Mouse (Mus musculus): ENCODE data around the gene AU022252.

The AU022252 gene

DNA sequence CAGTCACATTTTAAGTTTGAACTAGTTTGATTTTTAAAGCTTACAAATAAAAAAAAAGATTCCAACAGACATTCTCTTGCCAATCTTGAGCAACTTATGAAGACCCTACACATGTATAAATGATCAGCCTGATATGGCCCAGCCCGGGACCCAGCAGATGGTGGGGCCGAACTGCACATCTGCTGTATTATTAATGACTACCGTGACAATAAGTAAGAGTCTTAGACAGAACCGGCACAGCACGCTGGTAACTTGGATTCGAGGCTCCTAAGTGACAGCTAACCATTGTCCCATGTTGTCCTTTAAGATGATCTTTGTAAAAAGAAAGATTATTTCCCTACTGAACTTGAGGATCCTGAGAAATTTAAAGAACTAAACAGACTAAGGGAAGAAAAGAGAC lies 43.1 kb downstream of the AU022252 start:
- no peak for DNase-seq (ENCODE audit: low read depth, low spot score)

DNA sequence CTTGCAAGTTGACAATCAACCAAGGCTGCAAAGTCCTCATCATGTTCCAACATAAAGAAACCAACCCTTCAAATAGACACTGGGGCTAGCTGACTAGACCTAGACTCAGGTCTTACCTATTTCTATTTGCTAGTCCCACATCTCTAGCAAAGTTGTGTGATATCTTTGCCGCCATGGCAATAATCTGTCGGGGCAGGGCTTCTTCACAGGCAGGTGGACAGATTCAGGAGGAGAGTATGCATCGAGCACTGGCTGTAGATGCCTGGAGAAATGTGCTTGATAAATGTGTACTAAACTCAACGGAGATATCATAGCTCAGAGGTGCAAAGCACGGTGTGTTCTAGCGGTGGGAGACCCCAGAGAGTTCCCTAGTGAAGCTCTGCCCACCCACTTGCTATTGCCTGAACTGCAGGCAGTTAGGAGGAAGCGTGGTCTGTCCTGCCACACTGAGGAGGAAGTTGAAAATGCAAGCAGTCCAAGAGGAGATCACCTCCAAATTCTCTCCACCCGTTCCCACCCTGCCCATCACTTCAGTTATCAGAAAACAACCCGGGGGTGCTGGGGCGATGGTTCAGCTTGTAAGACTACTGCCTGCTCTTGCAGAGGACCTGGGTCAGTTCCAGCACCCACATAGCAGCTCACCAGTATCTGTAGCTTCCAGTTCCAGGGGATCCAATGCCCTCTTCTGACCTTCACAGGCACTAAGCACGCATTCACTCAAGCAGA lies 44.3 kb downstream of the AU022252 start:
- DNase-seq (ENCODE audit: low read depth, low spot score), result no peak

DNA sequence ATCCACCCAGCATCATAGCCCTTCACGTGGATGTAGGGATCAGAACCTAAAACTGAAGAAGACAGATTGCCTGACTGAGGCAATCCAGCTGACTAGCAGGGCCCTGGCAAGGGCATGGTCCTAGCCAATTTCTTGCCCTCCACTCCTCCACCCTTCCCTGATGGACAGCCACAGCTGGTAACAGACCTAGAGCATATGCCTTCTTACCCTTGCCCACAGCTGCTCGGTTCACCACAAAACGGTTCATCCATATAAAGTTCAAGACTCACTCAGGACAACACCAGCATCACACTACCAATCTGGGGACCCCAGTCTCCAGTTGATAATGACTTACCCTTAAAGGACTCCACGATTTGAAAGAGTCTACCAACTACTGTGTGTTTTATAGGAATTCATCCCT lies 46.7 kb downstream of the AU022252 start:
- no peak for DNase-seq (ENCODE audit: low read depth, low spot score)

DNA sequence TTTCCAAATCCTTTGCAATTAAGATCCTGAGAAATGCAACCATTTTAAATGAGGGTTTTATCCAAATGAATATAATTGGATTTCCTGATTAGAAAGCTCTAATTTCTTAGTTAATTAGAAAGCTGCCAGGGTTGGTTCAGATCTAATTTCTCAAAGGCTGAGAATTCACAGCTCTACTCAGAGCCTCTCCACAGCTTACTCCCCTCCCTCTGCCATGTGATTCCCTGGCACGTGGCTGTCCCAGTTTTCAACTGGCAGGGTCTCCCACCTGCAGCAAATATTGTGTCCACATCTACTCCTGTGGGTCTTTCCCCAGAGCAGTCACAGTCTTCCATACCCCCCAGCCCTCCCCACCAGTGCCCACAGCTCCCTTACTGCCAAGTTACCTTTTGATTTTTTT lies 49.0 kb downstream of the AU022252 start:
- no peak for DNase-seq (ENCODE audit: low read depth, low spot score)

DNA sequence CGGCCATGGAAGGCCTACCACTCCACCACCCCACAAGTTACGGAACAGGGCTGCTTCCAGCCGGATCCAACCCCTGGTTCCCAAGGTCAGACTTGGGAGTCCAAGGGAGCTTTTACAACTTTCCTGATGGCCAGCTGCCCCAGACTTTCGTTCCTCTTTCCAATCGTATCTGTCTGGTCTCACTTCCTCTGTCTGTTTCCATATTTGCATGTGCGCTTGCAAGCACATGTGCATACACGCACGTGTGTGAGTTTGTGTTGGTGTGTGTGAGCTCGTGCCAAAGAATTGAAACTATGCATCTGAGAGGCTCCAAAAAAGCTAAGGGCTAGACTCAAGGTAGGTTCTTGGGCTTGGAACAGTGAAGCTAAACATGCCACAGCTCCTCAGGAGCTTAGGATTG lies 51.1 kb downstream of the AU022252 start:
- no peak for DNase-seq (ENCODE audit: low read depth, low spot score)

DNA sequence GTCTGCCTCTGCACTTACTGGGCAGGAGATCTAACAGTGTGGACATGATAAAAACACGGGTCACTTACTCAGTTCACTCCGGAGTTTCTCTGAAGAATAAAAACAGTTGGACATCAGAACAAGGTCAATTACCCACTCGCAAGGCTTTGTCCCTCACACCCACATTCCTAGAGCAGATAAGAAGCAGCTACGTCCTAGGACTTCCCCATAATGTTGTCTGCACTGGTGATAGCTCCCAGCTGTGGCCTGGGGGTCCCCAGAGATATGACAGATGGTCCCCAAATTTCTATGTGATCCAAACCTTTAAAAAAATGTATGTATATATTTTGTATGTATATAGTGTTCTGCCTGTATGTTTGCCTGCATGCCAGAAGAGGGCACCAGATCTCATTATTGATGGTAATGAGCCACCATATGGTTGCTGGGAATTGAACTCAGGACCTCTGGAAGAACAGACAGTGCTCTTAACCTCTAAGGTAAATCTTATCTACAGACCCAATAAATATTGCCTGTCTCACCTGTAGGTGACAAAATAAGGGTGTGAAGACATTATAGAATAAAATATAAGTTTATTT lies 52.3 kb downstream of the AU022252 start:
- no peak for DNase-seq (ENCODE audit: low read depth, low spot score)

DNA sequence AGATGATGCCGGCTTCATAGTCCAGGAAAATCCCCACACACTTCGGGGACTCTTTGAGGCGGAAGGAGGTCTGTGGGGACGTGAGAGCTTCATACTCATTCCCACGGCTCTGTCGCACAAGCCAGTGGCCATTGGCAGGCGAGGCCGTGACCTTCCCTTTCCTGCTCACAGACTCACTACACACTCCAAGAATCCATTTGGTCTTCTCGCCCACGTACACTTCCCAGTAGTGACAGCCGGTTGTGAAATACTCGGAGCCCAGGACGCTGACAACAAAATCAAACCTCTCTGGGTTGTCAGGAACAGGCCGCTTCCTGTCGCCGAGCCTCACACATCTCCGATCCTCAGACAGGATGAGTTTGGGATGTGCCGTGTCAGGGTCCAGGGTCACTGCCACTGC lies 54.2 kb downstream of the AU022252 start:
- DNase-seq (ENCODE audit: low read depth, low spot score), result no peak

DNA sequence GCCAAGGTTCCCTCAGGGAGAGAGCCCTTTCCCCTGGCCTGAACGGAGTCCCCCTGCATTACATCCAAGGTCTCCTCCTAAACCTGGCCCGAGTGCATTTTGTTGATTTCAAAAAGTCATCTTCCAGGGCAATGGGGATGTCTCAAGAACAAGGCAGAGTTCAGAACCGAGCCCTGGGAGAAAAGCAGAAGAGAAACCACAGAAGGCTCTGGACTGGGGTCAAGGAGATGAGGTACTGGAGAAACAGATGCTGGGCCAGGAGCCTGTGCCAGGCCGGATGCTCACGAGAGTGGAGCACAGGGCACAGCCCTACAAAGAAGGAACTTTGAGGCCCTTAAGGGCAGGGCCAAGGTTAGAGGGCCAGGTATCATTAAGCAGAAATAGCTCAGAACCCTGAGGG lies 54.8 kb downstream of the AU022252 start:
- DNase-seq (ENCODE audit: low read depth, low spot score), result no peak

DNA sequence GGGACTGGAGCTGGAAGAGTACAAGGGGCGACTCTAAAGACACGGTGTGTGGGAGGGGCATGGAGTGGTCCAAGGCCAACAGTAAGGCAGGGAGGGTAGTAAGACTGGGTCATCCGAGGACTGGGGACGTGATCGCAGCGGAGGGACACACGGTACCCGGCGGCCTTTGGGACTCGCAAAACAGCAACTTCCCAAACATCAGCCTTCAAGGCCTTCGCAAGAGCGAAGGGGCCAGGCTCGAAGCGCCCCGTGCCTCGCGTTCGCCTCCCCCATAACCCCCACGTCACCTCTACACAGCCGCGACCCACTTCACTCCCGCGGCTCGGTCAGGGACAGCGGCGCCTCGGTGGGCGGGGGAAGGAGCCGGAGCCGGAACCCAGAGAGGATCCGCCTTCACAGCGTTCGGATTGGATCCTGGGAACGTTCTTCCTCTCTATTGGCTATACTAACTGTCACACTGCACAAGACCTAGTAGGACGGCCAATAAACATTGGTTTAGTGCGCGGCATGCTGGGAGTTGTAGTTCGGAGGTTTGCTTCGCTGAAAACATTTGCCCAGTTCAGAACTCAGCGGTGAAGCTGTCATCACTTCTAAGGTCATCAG lies 58.6 kb downstream of the AU022252 start, which contains the start of gene Zfp691:
Zfp691 (minus strand) TSS at position 345 of the 603 bp plus-strand sequence.
- DNase-seq (ENCODE audit: low read depth, low spot score), result peak; percentile 99

DNA sequence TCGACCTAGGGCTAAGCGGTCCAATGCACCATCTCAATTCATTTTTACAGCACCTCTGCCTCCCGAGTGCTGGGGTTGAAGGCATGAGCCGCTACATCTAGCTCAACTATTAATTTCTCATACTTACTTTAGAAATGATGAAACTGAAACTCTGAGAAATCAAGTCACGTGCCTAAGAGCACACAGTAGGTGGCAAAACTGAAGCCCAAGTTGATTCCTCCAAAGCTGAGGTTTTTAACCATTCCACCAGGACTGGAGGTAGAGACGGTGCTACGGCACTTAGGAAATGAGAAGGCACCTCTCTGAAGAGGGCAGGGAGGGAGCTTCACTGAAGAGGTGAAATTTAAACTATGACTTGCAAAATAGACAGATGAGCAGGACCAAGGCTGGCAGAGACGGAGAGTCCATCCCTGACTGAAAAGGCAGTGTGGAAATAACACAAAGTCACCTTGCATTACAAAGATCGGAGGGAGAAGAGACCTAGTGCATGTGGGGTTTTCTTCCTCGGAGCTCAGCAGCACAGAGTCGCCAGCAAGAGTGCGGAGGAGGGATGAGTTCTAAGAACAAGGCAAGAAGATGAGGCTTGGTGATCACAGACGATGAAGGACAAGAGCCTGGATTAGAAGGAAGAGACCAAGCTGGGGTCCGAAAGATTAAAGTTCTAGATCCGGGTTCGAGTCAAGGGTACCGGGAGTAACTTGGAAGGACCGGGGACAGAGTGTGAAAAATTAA lies 59.4 kb downstream of the AU022252 start:
- DNase-seq (ENCODE audit: low read depth, low spot score), result no peak

DNA sequence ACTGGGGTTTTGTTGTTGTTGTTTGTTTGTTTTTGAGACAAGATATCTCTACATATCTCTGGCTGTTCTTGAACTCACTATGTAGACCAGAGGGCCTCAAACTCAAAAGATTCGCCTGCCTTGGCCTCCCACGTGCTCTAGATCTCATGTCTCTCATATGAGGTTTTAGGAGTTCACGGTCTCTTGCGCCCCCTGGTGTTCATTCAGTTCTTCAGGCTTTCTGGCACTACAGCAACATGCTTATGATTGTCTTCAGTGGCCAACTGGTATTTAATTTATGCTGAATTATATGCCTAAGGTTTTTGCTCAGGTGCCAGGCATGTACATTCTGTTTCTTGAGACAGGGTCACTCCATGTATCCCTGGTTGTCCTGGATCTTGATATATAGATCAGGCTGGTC lies 64.8 kb downstream of the AU022252 start:
- DNase-seq (ENCODE audit: low read depth, low spot score), result peak; percentile 96

DNA sequence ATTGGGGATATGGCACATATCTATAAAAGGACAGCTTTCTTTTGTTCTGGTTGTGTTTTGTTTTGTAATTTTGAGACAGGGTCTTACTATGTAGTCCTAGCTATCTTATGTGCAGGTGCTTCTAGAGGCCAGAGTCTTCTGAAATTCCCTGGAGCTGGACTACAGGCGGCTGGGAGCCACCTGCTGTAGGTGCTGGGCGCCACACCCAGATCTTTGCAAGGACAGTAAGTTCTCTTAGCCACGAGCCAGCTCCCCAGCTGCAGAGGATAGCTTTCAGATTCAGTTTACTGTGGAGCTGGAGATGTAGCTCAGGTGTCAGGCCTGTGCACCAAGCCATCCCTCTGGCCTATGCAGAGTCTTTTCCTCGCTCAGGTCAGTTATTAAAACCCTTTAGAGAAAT lies 65.4 kb downstream of the AU022252 start:
- DNase-seq (ENCODE audit: low read depth, low spot score), result no peak

DNA sequence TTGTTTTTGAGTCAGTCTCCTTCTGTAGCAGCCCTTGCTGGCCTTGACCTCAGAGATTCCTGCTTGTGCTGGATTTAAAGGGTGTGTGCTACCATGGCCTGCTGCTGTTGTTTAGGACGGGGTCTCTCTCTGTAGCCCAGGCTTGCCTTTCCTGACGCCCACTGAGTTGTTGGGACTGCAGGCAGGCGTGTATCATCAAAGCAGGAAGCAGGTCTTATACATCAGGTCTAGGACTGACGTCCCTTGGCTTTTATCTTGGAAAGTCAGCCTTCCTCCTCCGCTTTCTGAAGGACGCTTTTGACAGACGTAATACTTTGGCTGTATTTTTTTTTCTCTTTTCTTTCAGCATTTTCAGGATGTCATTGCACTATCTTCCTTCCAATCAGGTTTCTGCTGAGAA lies 66.6 kb downstream of the AU022252 start:
- DNase-seq (ENCODE audit: low read depth, low spot score), result no peak

DNA sequence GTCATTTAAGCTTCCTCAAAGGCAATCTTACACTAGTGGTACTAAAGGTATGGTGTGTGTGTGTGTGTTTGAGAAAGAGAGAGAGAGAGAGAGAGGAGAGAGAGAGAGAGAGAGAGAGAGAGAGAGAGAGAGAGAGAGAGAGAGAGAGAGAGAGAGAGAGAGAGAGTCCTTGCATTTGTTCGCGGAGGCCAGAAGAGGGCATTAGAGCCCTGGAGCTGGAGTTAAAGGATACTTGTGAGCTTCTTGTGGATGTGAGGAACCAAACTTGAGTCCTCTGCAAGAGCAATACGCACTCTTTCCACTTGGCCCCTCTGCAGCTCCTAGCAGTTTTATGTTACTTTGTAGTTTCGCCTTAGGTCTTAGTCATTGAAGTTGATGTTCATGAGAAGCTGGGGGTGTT lies 69.5 kb downstream of the AU022252 start:
- DNase-seq (ENCODE audit: low read depth, low spot score), result no peak

DNA sequence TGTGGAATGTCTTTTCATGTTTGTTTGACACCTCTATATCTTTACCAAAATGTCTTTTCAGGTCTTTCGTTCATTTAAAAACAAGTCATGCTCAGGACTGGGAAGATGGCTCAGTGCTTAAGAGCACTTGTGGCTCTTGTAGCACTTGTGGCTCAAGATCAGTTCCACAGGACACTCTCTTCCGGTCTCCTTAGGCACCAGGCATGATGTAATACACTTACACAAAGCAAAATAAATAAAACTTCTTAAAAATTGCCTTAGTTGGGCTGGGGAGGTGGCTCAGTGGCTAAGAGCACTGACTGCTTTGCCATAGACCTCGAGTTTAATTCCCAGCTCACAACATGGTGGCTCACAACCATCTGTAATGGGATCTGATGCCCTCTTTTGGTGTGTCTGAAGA lies 71.2 kb downstream of the AU022252 start:
- no peak for DNase-seq (ENCODE audit: low read depth, low spot score)

DNA sequence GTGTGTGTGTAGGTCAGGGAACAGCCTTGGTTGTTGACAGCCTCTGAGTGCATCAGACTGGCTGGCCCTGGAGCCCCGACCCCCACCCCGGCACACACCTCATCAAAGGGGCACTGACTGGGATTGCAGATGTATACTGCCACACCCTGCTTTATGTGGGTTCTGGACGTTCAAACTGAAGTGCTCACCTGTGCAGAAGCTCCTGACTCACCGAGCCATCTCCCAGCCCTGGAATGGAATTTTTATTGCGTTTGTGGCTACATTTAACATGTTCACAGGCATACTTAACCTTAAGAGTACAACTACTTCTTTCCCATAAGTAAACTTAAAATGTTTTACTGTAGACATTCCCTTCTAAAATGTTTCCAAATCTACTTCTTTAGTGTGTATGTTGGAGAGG lies 74.6 kb downstream of the AU022252 start:
- DNase-seq (ENCODE audit: low read depth, low spot score), result no peak

DNA sequence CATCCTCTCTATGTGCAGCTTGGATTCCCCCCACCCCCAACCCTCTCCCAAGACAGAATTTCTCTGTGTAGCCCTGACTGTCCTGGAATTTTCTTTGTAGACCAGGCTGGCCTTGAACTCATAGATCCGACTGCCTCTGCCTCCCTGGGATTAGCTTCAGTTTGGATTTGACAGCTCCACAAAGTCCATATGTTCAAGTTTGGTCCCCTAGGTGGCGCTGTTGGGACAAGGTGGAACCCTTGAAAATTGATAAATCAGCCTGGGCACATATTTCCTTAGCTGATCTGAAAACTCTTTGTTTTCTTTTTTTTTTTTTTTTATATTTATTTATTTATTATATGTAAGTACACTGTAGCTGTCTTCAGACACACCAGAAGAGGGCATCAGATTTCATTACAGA lies 75.3 kb downstream of the AU022252 start:
- peak; percentile 51 for DNase-seq (ENCODE audit: low read depth, low spot score)
